Mouse (Mus musculus) right cerebral cortex, postnatal 10 days (tissue): Measurements from ENCODE around the gene Scamp4.

ENCODE experiments used
- DNase-seq, 2 experiments: peaks; one replicate each; pipeline ENCODE4 v3.0.0; 2021; ENCODE audit warnings: low spot score in 2 of 2

Gene Scamp4

GRCm38 (mm10) chr10:80602698-80603325 is at the start of gene Scamp4, which contains the start of gene Adat3:
TSS of gene Scamp4 (plus strand) at chr10:80602872.
TSS of gene Adat3 (plus strand) at chr10:80602880.
- peak; percentile 97 for DNase-seq

- DNase-seq: no peak
Observed at GRCm38 (mm10) chr10:80553575-80553974, 49.1 kb upstream of the Scamp4 start.

GRCm38 (mm10) chr10:80553997-80554396 is 48.7 kb upstream of the Scamp4 start:
- DNase-seq: no peak

- DNase-seq: peak in 1 of 2 experiments; percentile 80
Observed at GRCm38 (mm10) chr10:80557346-80557965, 45.2 kb upstream of the Scamp4 start.

GRCm38 (mm10) chr10:80559431-80559830 is 43.2 kb upstream of the Scamp4 start:
- no peak for DNase-seq

- no peak for DNase-seq
Observed at GRCm38 (mm10) chr10:80560621-80561020, 42.1 kb upstream of the Scamp4 start.

- DNase-seq: peak; percentile 94 to 95
Observed at GRCm38 (mm10) chr10:80561116-80561944, 41.3 kb upstream of the Scamp4 start, which contains the start of gene Rexo1. TSS of gene Rexo1 (minus strand) at chr10:80561560.

GRCm38 (mm10) chr10:80566375-80567092 is 36.1 kb upstream of the Scamp4 start:
- peak; percentile 91 to 92 for DNase-seq

- DNase-seq: peak in 1 of 2 experiments; percentile 40
Observed at GRCm38 (mm10) chr10:80568876-80569275, 33.8 kb upstream of the Scamp4 start.

GRCm38 (mm10) chr10:80569664-80570066 is 33.0 kb upstream of the Scamp4 start:
- DNase-seq: peak; percentile 58 to 62

GRCm38 (mm10) chr10:80570419-80570818 is 32.3 kb upstream of the Scamp4 start:
- no peak for DNase-seq

- peak in 1 of 2 experiments; percentile 60 for DNase-seq
Observed at GRCm38 (mm10) chr10:80570871-80571836, 31.5 kb upstream of the Scamp4 start.

- peak in 1 of 2 experiments; percentile 34 for DNase-seq
Observed at GRCm38 (mm10) chr10:80572477-80572876, 30.2 kb upstream of the Scamp4 start.

- DNase-seq: peak; percentile 72 to 78
Observed at GRCm38 (mm10) chr10:80573944-80574343, 28.7 kb upstream of the Scamp4 start.

GRCm38 (mm10) chr10:80574896-80575295 is 27.8 kb upstream of the Scamp4 start:
- peak in 1 of 2 experiments; percentile 63 for DNase-seq

- DNase-seq: peak; percentile 51 to 58
Observed at GRCm38 (mm10) chr10:80575925-80576324, 26.7 kb upstream of the Scamp4 start.

GRCm38 (mm10) chr10:80576351-80577194 is 26.1 kb upstream of the Scamp4 start:
- peak; percentile 70 to 73 for DNase-seq

GRCm38 (mm10) chr10:80577195-80578130 is 25.2 kb upstream of the Scamp4 start, which contains the start of gene Klf16:
TSS of gene Klf16 (minus strand) at chr10:80577321.
- DNase-seq: peak; percentile 98
